Mouse (Mus musculus) lung, adult 2 months (tissue): ENCODE data around the gene Kcnh3.

Source experiments
- CTCF ChIP-seq: fragments of 200-500 bp; IDR thresholded peaks from 2 replicates; pipeline ENCODE4 v1.5.1; 2011; ENCODE audit warnings: mild to moderate bottlenecking, low read length, control low read depth; ENCODE audit not compliant: insufficient read depth
- POLR2A ChIP-seq: fragments of 200-500 bp; IDR thresholded peaks from 2 replicates; pipeline ENCODE4 v1.6.1; 2011; ENCODE audit warnings: low read depth, mild to moderate bottlenecking, control low read depth, low read length, borderline replicate concordance; ENCODE audit errors: extremely low read depth

DNA sequence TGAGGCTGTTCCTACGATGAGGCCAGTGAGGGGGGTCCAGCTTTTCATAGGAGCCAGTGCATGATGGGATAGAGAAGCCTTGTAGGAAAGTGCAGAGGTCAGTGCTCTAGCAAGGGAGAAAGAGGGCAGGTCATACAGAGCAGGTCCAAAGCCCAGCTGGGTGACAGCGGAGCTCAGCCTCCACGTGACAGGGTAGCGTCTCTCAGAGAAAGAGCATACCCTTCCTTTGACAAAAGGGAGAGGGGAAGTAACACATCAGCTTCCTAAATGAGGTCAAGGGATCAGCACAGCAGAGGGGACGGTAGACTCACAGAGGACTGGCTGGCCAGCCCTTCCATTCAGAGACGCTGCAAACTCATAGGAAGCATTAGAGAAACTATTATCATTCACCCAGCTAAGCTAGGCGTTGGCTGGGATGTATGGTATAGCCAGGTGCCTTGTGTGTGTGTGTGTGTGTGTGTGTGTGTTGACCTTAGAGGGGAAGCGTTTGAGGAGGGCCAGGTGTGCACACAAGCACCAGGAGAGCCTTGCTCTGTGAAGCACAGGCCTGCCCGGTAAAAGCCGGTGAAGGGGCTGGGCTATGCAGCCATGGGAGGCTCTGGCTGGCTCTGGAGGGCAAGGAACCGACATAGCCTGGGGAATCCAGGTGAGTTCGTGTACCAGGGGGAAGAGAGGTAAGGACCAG is 9.8 kb downstream of the Kcnh3 start:
- TF ChIP-seq CTCF = no peak
- no peak for TF ChIP-seq POLR2A
